Mouse (Mus musculus): ENCODE data around the gene Slc22a23. TPM values are rescaled to one million over a fixed set of nuclear protein-coding genes. Genes with fewer than 3 reads are reported as not detected.

The Slc22a23 gene
- total RNA-seq, 1 experiment from 2014 or later, result 14.1 TPM

- 0 out of 2 replicates have a peak, but pooled peaks have one; percentile 45 for ATAC-seq (replicated peaks; ENCODE audit: low read depth, poor library complexity, severe bottlenecking)
Measured at GRCm38 (mm10) chr13:34193384-34193783, 151.6 kb downstream of the Slc22a23 start.

GRCm38 (mm10) chr13:34192414-34193191 lies 152.4 kb downstream of the Slc22a23 start:
- no peak for ATAC-seq (replicated peaks; ENCODE audit: low read depth, poor library complexity, severe bottlenecking)

DNA sequence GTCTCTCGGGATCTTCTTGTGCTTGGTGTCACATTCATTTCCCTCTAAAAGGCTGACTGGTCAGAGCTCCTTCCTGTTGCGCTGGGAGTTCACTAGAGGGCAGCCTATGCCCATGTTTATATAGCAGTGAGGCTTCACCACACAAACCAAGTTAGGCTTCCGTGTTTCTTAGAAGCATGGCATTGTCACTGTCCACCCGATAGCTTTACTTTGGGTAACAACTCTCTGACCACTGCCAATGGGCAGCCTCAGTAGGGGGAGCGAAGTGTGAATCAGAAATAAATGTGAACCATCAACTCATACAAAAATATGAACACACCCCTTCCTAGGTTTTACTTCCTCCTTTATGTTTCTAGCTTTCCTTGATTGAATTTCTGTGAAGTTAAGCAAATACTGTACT lies 157.4 kb downstream of the Slc22a23 start:
- ATAC-seq (replicated peaks; ENCODE audit: low read depth, poor library complexity, severe bottlenecking), result peak; percentile 98

GRCm38 (mm10) chr13:34185371-34185770 lies 159.6 kb downstream of the Slc22a23 start:
- no peak for ATAC-seq (replicated peaks; ENCODE audit: low read depth, poor library complexity, severe bottlenecking)

DNA sequence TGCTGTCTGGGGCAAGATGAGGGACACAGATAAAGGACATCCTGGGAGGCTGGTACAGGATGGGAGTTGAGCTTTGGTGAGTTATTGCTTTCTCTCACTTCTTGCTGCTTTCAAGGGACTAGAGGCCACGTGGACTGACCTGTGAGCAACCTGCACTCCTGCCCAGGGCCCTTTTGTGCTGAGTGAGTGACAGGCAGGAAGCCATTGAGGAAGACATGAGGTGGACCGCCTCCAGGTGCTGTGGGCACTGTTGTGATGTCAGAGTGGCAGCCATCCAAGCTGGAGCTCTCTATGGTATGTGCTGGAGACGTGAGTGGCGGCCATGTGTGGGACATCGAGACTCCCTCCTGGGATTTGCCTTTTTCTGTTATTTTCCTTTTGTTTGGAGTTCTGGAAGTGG lies 163.4 kb downstream of the Slc22a23 start:
- ATAC-seq (replicated peaks; ENCODE audit: low read depth, poor library complexity, severe bottlenecking), result no peak

DNA sequence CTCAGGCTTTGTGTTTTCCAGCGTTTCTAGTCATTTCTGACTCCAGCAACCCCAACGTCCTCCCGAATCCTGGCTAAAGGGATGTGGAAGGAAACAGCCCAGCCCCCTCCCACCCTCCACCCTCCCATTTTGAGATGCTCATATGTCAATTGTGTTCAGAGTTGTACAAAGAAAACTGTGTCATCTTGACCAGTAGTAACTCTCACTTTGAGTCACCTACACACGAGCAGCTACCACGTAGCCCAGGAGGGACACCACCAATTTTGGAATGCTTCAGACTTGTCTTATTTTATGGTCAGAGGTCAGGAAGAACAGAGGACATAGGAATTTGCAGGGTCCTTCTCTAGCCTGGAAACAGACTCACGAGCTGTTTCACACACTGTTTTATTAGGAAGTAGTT lies 171.0 kb downstream of the Slc22a23 start:
- ATAC-seq (replicated peaks; ENCODE audit: low read depth, poor library complexity, severe bottlenecking), result no peak

DNA sequence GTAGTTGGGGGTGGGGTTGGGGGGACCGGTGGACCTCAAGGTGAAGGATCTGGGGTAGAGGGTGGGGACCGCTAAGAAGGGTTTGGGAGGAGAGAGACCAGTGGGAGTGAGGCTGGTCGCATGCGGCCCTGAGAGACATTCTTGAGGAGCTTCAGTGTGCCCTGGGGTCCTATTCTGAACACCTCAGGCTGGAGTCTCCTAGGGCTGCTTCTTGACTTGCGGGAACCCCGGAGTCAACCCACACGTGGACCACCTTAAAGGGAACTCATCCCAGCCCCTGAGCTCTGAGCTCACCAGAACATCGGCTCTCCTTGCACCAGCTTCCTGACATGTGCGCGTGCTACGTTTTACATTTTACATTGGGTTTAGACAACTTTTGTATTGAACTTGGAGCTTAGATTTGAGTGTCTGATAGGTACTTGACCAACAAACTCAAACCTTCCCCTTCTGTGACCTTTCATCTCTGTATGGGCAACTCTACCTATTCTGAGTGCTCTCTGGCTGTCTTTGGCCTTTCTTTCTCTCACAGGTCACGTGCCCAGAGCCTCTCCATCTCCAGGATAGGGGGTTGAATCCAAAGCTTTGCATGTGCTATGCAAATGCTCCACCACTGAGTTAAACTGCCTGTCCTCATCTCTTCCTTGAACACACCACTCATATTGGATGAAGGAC lies 181.5 kb downstream of the Slc22a23 start:
- no peak for ATAC-seq (replicated peaks; ENCODE audit: low read depth, poor library complexity, severe bottlenecking)

- ATAC-seq (replicated peaks; ENCODE audit: low read depth, poor library complexity, severe bottlenecking), result peak; percentile 91
Measured at GRCm38 (mm10) chr13:34162491-34163303, 182.3 kb downstream of the Slc22a23 start, which contains the start of gene Psmg4. TSS of gene Psmg4 (plus strand) at chr13:34162964.

DNA sequence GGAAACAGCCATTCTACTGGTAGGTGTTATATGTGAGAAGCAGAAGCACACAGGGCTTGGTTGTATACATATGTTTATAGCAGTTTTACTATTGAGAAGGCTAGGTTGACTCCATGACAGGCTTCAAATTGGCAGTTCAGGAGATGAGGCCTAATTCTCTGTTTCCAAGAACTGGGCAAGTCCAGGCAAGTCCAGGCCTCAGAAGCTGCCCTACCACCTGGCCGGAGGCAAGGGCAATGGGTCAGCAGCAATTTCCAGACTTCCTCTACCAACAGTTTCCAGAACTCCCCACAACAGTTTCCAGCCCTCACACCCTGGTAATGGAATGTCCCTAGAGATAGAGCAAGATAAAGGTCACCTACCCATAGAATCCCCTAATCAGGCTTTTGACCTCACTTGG lies 185.1 kb downstream of the Slc22a23 start:
- ATAC-seq (replicated peaks; ENCODE audit: low read depth, poor library complexity, severe bottlenecking), result no peak

DNA sequence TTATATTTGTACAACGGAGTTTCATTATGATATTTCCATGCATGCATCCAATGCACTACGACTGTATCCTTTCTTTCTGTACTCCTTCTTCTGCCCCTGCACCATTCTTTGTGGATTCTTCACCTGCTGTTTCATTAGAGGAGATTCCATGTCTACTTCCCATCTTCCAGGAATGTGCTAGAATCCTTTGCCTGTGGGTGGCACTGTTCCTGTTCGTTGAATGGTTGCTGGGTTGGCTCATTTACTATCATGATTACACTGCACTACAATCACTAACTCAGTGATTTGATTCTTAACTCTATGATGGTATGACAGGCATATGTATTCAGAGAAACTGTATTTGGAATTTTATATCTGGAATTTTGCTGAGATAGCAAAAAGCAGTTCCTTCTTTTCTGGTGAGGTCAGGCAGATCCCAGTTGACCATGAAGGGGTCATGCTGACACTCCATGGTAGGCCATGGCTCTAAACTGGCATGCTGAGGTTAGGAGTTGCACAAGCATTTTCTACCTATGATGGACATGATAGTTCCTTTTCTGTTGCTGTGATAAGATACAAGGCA lies 187.3 kb downstream of the Slc22a23 start:
- no peak for ATAC-seq (replicated peaks; ENCODE audit: low read depth, poor library complexity, severe bottlenecking)

- no peak for ATAC-seq (replicated peaks; ENCODE audit: low read depth, poor library complexity, severe bottlenecking)
Measured at GRCm38 (mm10) chr13:34156840-34157185, 188.2 kb downstream of the Slc22a23 start.

DNA sequence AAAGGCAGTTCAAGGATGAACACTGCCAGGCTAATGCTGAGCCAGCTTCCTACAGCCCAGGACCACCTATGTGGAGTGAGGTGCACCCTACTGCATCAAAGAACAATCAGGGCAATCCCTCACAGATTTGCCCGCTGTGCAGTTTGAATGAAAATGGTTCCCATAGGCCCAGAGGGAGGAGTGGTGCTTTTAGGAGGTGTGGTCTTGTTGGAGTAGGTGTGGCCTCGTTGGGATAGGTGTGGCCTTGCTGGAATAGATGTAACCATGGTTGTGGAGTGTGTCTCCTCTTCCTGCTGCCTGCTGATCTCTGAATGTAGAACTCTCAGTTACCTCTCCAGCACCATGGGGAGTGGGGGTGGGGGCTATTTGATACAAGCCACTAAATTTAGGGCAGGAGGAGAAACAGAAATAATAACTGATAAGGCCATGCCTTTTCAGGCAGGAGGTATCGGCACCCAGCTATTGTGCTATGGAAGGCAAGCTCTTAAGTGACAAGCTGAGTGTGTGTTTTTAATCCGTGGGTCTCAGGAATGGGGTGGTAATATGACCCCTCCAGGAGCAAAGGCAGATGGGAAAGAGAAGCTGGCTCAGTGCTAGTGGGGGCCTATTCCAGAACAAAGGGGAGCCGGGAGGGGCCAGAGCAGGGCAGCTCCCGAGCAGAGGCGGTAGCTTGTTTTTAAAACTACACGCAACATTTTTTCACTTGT lies 188.7 kb downstream of the Slc22a23 start:
- peak; percentile 31; the same call in 1 of the 2 replicates for ATAC-seq (replicated peaks; ENCODE audit: low read depth, poor library complexity, severe bottlenecking)

- peak; percentile 57 for ATAC-seq (replicated peaks; ENCODE audit: low read depth, poor library complexity, severe bottlenecking)
Measured at GRCm38 (mm10) chr13:34154931-34155272, 190.1 kb downstream of the Slc22a23 start.

- peak; percentile 77 for ATAC-seq (replicated peaks; ENCODE audit: low read depth, poor library complexity, severe bottlenecking)
Measured at GRCm38 (mm10) chr13:34154217-34154930, 190.6 kb downstream of the Slc22a23 start.

- no peak for ATAC-seq (replicated peaks; ENCODE audit: low read depth, poor library complexity, severe bottlenecking)
Measured at GRCm38 (mm10) chr13:34153254-34154011, 191.5 kb downstream of the Slc22a23 start.

DNA sequence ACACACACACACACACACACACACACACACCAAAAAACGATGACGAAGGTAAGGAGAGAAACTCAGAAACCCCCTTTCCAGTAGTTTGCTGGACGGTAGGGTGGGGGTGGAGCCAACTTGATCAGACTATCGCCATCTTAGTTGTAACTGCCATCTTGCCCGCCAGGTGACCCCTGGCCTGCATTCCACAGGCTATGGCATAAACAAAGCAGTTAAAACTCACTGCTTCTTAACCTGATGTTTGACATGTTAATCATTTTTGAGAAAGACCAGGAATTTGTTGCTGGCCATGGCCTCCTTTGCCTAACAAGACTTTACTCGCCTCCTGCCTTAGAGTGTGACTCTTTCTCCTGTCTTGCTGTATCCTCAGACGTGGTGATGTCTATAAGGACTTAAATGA lies 192.3 kb downstream of the Slc22a23 start:
- ATAC-seq (replicated peaks; ENCODE audit: low read depth, poor library complexity, severe bottlenecking), result no peak

GRCm38 (mm10) chr13:34151425-34151824 lies 193.6 kb downstream of the Slc22a23 start:
- no peak for ATAC-seq (replicated peaks; ENCODE audit: low read depth, poor library complexity, severe bottlenecking)

DNA sequence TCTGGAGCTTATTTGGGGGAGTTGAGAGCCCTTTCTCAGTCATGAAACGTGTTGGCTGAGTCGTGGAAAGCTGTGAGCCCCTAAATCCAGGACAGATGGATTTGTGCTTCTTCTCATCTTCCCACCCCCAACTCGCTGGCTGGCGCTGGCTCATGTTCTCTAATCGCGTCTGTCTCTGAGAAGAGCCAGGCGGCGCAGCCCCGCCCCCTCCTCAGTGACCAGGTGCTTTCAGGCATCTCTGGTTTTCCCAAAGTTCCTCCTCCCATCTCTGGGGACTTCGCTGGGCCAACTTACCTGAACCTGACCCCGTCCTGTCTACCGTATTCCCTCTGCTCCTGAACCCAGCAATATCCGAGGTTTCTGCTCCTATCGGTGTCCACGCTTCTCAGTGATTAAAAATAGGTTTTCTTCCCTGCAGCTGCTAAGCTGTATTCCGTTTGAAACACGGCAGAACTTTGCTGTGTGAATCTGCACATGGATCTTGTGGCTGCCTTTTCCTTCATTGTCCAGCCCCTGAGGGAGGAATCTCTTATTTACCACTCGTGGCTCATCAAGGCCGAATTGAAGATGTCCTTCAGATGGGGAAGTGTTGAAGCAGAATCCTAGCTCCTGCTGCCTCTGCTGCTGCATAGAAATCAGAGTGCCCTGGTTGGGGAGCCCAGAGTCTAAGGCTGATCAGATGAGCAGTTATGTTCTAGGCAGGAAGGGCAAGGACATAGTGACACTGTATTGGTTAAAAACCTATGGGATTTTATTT lies 194.5 kb downstream of the Slc22a23 start:
- ATAC-seq (replicated peaks; ENCODE audit: low read depth, poor library complexity, severe bottlenecking), result no peak

All from common myeloid progenitor, adult 5-6 weeks (primary cell).